Mouse (Mus musculus) midbrain, postnatal 0 days (tissue): ENCODE results near the gene Dgke. TPM values are rescaled to one million over a fixed set of nuclear protein-coding genes. Genes with fewer than 3 reads are reported as not detected.

Experiments
- ATAC-seq: fragments of 200-750 bp; cut with Nextera tagmentation; 2 replicates; pipeline ENCODE4 v1.8.0; 2017; ENCODE audit warnings: moderate number of reproducible peaks, mild to moderate bottlenecking, moderate TSS enrichment, moderate library complexity; ENCODE audit not compliant: low FRiP score
- DNase-seq: peaks from one replicate; pipeline ENCODE4 v3.0.0-alpha.2; 2015; ENCODE audit warnings: low spot score
- H3K27ac ChIP-seq: fragments of 300-500 bp; sonication (generic); 2 replicates; pipeline ENCODE4 v1.5.1; 2014; ENCODE audit warnings: low read depth, mild to moderate bottlenecking, low read length, mixed read lengths
- H3K27me3 ChIP-seq: fragments of 300-500 bp; sonication (generic); 2 replicates; pipeline ENCODE4 v1.6.1; 2014; ENCODE audit warnings: low read length, control low read depth, mixed read lengths; ENCODE audit not compliant: insufficient read depth
- H3K36me3 ChIP-seq: fragments of 300-500 bp; sonication (generic); 2 replicates; pipeline ENCODE4 v1.6.1; 2014; ENCODE audit warnings: low read length, control low read depth, mixed read lengths; ENCODE audit not compliant: insufficient read depth
- H3K4me1 ChIP-seq: fragments of 300-500 bp; sonication (generic); 2 replicates; pipeline ENCODE4 v1.6.1; 2014; ENCODE audit warnings: mild to moderate bottlenecking, control low read depth, antibody characterized with exemption, low read length, mixed read lengths; ENCODE audit not compliant: insufficient read depth
- H3K4me2 ChIP-seq: fragments of 300-500 bp; sonication (generic); 2 replicates; pipeline ENCODE4 v1.6.1; 2014; ENCODE audit warnings: low read depth, mild to moderate bottlenecking, low read length, mixed read lengths; ENCODE audit not compliant: poor library complexity, severe bottlenecking
- H3K4me3 ChIP-seq: fragments of 300-500 bp; sonication (generic); 2 replicates; pipeline ENCODE4 v1.5.1; 2014; ENCODE audit warnings: low read depth, mild to moderate bottlenecking, low read length, moderate library complexity
- H3K9ac ChIP-seq: fragments of 300-500 bp; sonication (generic); replicated peaks from 2 replicates; pipeline ENCODE4 v1.6.1; 2014; ENCODE audit warnings: mild to moderate bottlenecking, low read length, moderate library complexity, mixed read lengths; ENCODE audit not compliant: poor library complexity, severe bottlenecking
- H3K9me3 ChIP-seq: fragments of 300-500 bp; sonication (generic); 2 replicates; pipeline ENCODE4 v1.6.1; 2016; ENCODE audit warnings: low read length, control low read depth
- CTCF ChIP-seq: IDR thresholded peaks from 2 replicates; pipeline ENCODE4 v1.5.1; 2016; ENCODE audit warnings: antibody characterized with exemption, mild to moderate bottlenecking
- WGBS: fragments of 180-500 bp; shearing (Covaris S2); extraction: QIAGEN DNeasy Blood & Tissue Kit; methylation state at CpG from one replicate; pipeline ENCODE4 v1.1.7; 2014; 5-methylcytosine and 5-hydroxymethylcytosine counted together
- polyA plus RNA-seq: library from polyadenylated mRNA; unstranded; fragments of >200 nt; fragmentation: Nextera tagmentation; extraction: Ambion mirVana; gene quantifications from 2 replicates; pipeline ENCODE4 v1.2.1, GENCODE M21; 2015
- total RNA-seq: library from RNA; depleted of rRNA; stranded (reverse); fragments of >200 nt; gene quantifications from 2 replicates; pipeline ENCODE4 v1.2.3, GENCODE M21; 2014

Dgke gene
- total and polyA plus RNA-seq, 2 experiments from 2014 or later = 16.0 to 35.4 TPM

DNA sequence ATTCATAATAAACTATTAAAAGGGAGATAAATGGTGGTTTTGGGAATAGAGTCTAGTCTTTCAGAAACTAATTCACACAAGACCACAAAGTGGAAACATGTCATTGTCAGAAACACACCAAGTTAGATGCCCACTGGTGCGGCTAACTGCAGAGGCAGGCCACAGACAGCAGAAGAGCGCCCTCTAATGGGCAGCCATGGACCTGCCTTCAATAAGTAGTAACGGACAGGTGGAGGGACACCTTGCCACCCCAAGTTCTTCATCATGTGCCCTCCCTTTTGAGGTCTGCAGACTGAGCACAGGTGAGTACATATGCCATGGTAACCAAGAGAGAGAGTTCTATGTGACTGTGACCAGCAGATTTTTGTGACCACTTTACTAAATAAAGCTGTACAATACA is 27.3 kb downstream of the Dgke start:
- Histone ChIP-seq H3K27me3 (no peaks in the 10 kb centered on the region), H3K9ac (no peak overlapping the region), H3K9me3 (no peaks in the 10 kb centered on the region), H3K36me3 (peaks cover 40% of the 10 kb centered on the region), H3K4me3 (no peak overlapping the region), H3K27ac (no peak overlapping the region), H3K4me1 (no peaks in the 10 kb centered on the region), H3K4me2 (no peak overlapping the region)
- 31% methylated on average over 3 of the region's 3 CpGs for WGBS
- DNase-seq = peak; percentile 61
- ATAC-seq = no peak
- TF ChIP-seq CTCF = peak; percentile 77

DNA sequence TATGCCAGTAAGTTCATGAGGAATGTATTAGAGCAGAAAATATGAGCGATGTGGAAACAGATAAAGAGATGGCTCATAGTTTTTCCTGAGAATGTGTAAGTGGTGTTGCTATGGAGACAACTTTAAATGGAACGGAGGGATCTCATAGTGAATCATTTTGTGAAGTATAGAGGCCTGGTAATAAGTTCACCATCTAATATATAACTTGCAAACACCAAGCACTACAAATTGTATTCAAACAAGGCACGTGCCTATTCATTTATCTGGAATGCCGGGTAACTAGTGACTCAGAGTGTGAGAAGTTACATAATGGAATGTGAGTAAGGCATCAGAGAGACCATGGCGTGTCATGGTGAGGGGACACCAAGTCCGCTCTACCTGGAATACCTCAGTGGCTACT is 28.2 kb downstream of the Dgke start:
- no peaks in the 10 kb centered on the region for H3K27me3 ChIP-seq
- no peaks in the 10 kb centered on the region for H3K4me1 ChIP-seq
- no peak overlapping the region for H3K27ac ChIP-seq
- no peak overlapping the region for H3K4me3 ChIP-seq
- peaks cover 35% of the 10 kb centered on the region for H3K36me3 ChIP-seq
- H3K9ac ChIP-seq = no peak overlapping the region
- 86% methylated on average over 6 of the region's 6 CpGs for WGBS
- no peak for TF ChIP-seq CTCF
- no peaks in the 10 kb centered on the region for H3K9me3 ChIP-seq
- no peak for DNase-seq
- ATAC-seq = no peak
- no peak overlapping the region for H3K4me2 ChIP-seq

GRCm38 (mm10) chr11:89035552-89035951 is 31.1 kb downstream of the Dgke start:
- Histone ChIP-seq H3K9ac (no peak overlapping the region), H3K36me3 (peaks cover 23% of the 10 kb centered on the region), H3K4me1 (no peaks in the 10 kb centered on the region), H3K27ac (no peak overlapping the region), H3K9me3 (no peaks in the 10 kb centered on the region), H3K4me2 (no peak overlapping the region), H3K4me3 (no peak overlapping the region), H3K27me3 (no peaks in the 10 kb centered on the region)
- no peak for DNase-seq
- no peak for ATAC-seq
- no peak for TF ChIP-seq CTCF
- WGBS = 73% methylated on average over 3 of the region's 3 CpGs

DNA sequence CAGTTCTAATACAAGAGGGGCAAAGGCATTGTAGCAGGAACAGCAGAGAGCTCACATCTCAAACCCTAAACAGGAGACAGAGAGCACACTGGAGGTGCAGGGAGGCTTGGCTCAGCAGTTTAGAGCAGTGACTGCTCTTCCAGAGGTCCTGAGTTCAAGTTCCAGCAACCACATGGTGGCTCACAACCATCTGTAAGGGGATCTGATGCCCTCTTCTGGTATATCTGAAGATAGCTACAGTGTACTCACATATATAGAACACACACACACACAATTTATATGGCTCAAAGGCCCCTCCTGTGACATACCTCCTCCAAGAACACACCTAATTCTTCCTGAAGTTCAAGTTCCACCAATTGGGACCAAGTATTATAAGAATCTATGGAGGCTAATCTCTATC is 32.1 kb downstream of the Dgke start:
- ATAC-seq (no peak), DNase-seq (no peak)
- Histone ChIP-seq H3K27me3 (no peaks in the 10 kb centered on the region), H3K4me2 (no peak overlapping the region), H3K36me3 (peaks cover 14% of the 10 kb centered on the region), H3K9me3 (no peaks in the 10 kb centered on the region), H3K27ac (no peak overlapping the region), H3K4me1 (no peaks in the 10 kb centered on the region), H3K9ac (no peak overlapping the region), H3K4me3 (no peak overlapping the region)
- TF ChIP-seq CTCF = 0 out of 2 replicates have a peak, but pooled peaks have one; percentile 16

GRCm38 (mm10) chr11:89031189-89031588 is 35.5 kb downstream of the Dgke start:
- no peaks in the 10 kb centered on the region for H3K27me3 ChIP-seq
- H3K9me3 ChIP-seq = no peaks in the 10 kb centered on the region
- 0 out of 2 replicates have a peak, but pooled peaks cover 2% of the 10 kb centered on the region for H3K36me3 ChIP-seq
- DNase-seq (no peak), ATAC-seq (no peak)
- no peak overlapping the region for H3K27ac ChIP-seq
- TF ChIP-seq CTCF = no peak
- no peaks in the 10 kb centered on the region for H3K4me1 ChIP-seq
- H3K9ac ChIP-seq = no peak overlapping the region
- WGBS = 85% methylated on average over 1 of the region's 1 CpGs
- no peak overlapping the region for H3K4me3 ChIP-seq
- no peak overlapping the region for H3K4me2 ChIP-seq

DNA sequence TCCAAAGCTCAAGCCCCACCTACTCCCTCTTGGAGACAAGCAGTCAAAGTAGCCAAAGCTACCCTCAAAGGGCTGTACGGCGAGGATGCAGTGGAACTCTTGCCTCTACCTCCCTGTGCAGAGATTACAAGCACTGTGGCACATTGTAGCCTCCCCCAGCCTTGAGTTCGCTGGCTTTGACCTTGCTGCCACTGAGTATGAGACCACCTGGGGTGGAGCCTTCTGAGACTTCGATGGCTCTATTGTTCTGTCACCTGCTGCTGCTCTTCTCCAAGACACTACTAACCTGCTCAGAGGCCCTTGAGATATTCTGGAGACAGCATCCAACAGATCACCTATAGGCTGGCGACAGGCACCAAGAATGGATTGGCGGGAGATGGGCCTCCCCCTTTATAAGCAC is 36.1 kb downstream of the Dgke start:
- DNase-seq (no peak), ATAC-seq (no peak)
- no peak overlapping the region for H3K4me3 ChIP-seq
- no peak for TF ChIP-seq CTCF
- WGBS = 68% methylated on average over 6 of the region's 6 CpGs
- H3K9ac ChIP-seq = no peak overlapping the region
- H3K27ac ChIP-seq = no peak overlapping the region
- no peaks in the 10 kb centered on the region for H3K9me3 ChIP-seq
- no peaks in the 10 kb centered on the region for H3K4me1 ChIP-seq
- H3K27me3 ChIP-seq = no peaks in the 10 kb centered on the region
- H3K4me2 ChIP-seq = no peak overlapping the region
- 0 out of 2 replicates have a peak, but pooled peaks cover 2% of the 10 kb centered on the region for H3K36me3 ChIP-seq
